Mouse (Mus musculus): ENCODE data around the gene Gm9767. TPM values are rescaled to one million over a fixed set of nuclear protein-coding genes. Genes with fewer than 3 reads are reported as not detected.

The Gm9767 gene
- polyA plus RNA-seq, 1 experiment from 2014 or later: 0.10 TPM

- H3K27ac ChIP-seq (ENCODE audit: low read depth, low read length): no peak overlapping the region
- H3K36me3 ChIP-seq (ENCODE audit: control insufficient read depth, insufficient read depth): no peaks in the 10 kb centered on the region
- no peaks in the 10 kb centered on the region for H3K4me1 ChIP-seq (replicated peaks; ENCODE audit: control insufficient read depth, insufficient read depth, low read length)
- peaks cover 15% of the 10 kb centered on the region for H3K27me3 ChIP-seq (replicated peaks; ENCODE audit: control insufficient read depth, insufficient read depth, low read length)
- WGBS: 86% methylated on average over 9 of the region's 9 CpGs
- no peak overlapping the region for H3K9ac ChIP-seq (ENCODE audit: low read depth, low read length)
- no peak for ATAC-seq
- no peak for TF ChIP-seq CTCF (IDR thresholded peaks at IDR 0.05; ENCODE audit: low read depth)
- no peak overlapping the region for H3K4me2 ChIP-seq (replicated peaks; ENCODE audit: low read depth)
- no peak overlapping the region for H3K4me3 ChIP-seq (ENCODE audit: low read depth, low read length)
- no peaks in the 10 kb centered on the region for H3K9me3 ChIP-seq (ENCODE audit: control insufficient read depth)
Measured at GRCm38 (mm10) chr10:26076949-26077348, 1.1 kb upstream of the Gm9767 start.

GRCm38 (mm10) chr10:26078521-26079142 is 577 bp downstream of the Gm9767 start, which contains the start of gene Tmem200a:
Tmem200a (minus strand) TSS chr10:26079052.
- H3K4me2 ChIP-seq (replicated peaks; ENCODE audit: low read depth): peak within 1 kb of the TSS; percentile 95
- no peaks in the 10 kb centered on the region for H3K36me3 ChIP-seq (ENCODE audit: control insufficient read depth, insufficient read depth)
- no peaks in the 10 kb centered on the region for H3K9me3 ChIP-seq (ENCODE audit: control insufficient read depth)
- peak within 1 kb of the TSS; percentile 58 for H3K4me3 ChIP-seq (ENCODE audit: low read depth, low read length)
- H3K9ac ChIP-seq (ENCODE audit: low read depth, low read length): peak within 1 kb of the TSS; percentile 31; the same call in 1 of the 2 replicates
- no peaks in the 10 kb centered on the region for H3K4me1 ChIP-seq (replicated peaks; ENCODE audit: control insufficient read depth, insufficient read depth, low read length)
- ATAC-seq: no peak
- H3K27ac ChIP-seq (ENCODE audit: low read depth, low read length): no peak within 1 kb of the TSS
- TF ChIP-seq CTCF (IDR thresholded peaks at IDR 0.05; ENCODE audit: low read depth): peak; percentile 80
- peaks cover 15% of the 10 kb centered on the region for H3K27me3 ChIP-seq (replicated peaks; ENCODE audit: control insufficient read depth, insufficient read depth, low read length)
- 2% methylated on average over 45 of the region's 46 CpGs for WGBS

DNA sequence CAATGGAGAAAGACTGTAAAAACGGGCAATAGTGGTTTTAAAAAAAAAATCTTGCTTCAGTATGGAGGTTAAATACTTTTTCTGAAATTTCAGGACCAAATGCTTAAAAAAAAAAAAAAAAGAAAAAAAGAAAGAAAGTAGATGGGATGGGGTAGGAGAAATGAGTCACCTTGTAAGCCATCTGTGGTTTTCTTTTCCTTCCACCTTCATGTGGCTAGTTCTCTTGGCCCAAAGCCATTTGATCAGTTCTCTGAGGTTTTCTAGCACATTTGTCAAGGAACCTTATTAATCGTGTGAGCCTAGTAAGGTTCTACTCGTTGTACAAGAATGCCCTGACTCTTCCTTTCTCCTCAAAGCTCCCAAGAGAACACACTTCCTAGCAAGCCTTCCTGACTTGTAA is 1.6 kb downstream of the Gm9767 start:
- H3K27me3 ChIP-seq (replicated peaks; ENCODE audit: control insufficient read depth, insufficient read depth, low read length): peaks cover 15% of the 10 kb centered on the region
- no peak overlapping the region for H3K9ac ChIP-seq (ENCODE audit: low read depth, low read length)
- no peaks in the 10 kb centered on the region for H3K36me3 ChIP-seq (ENCODE audit: control insufficient read depth, insufficient read depth)
- H3K27ac ChIP-seq (ENCODE audit: low read depth, low read length): no peak overlapping the region
- H3K4me2 ChIP-seq (replicated peaks; ENCODE audit: low read depth): no peak overlapping the region
- no peaks in the 10 kb centered on the region for H3K4me1 ChIP-seq (replicated peaks; ENCODE audit: control insufficient read depth, insufficient read depth, low read length)
- 76% methylated on average over 3 of the region's 3 CpGs for WGBS
- H3K9me3 ChIP-seq (ENCODE audit: control insufficient read depth): no peaks in the 10 kb centered on the region
- TF ChIP-seq CTCF (IDR thresholded peaks at IDR 0.05; ENCODE audit: low read depth): no peak
- no peak overlapping the region for H3K4me3 ChIP-seq (ENCODE audit: low read depth, low read length)
- no peak for ATAC-seq

DNA sequence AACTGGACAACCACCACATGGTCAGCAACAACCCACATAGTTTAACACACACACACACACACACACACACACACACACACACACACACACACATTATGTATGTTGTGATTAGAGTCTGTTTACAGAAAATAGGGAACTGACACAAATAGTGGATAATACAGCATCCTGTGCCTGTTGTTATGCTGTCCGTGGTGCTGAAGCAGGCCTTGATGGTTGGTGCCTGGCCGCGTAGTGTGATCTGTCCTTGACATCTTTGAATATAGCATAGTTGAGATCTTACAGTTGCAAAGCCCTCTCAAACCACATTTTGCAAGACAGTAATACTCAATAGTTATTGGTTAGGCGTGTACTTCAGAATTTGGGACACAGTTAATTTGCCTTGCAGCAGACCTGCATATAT is 4.0 kb downstream of the Gm9767 start:
- Histone ChIP-seq H3K4me2 (replicated peaks; ENCODE audit: low read depth) (no peak overlapping the region), H3K9me3 (ENCODE audit: control insufficient read depth) (no peaks in the 10 kb centered on the region), H3K27ac (ENCODE audit: low read depth, low read length) (no peak overlapping the region), H3K36me3 (ENCODE audit: control insufficient read depth, insufficient read depth) (no peaks in the 10 kb centered on the region), H3K27me3 (replicated peaks; ENCODE audit: control insufficient read depth, insufficient read depth, low read length) (peaks cover 15% of the 10 kb centered on the region), H3K9ac (ENCODE audit: low read depth, low read length) (no peak overlapping the region), H3K4me1 (replicated peaks; ENCODE audit: control insufficient read depth, insufficient read depth, low read length) (no peaks in the 10 kb centered on the region), H3K4me3 (ENCODE audit: low read depth, low read length) (no peak overlapping the region)
- ATAC-seq: no peak
- 67% methylated on average over 4 of the region's 4 CpGs for WGBS
- no peak for TF ChIP-seq CTCF (IDR thresholded peaks at IDR 0.05; ENCODE audit: low read depth)

- Histone ChIP-seq H3K27me3 (replicated peaks; ENCODE audit: control insufficient read depth, insufficient read depth, low read length) (no peaks in the 10 kb centered on the region), H3K9ac (ENCODE audit: low read depth, low read length) (no peak overlapping the region), H3K36me3 (ENCODE audit: control insufficient read depth, insufficient read depth) (no peaks in the 10 kb centered on the region), H3K9me3 (ENCODE audit: control insufficient read depth) (no peaks in the 10 kb centered on the region), H3K27ac (ENCODE audit: low read depth, low read length) (no peak overlapping the region), H3K4me2 (replicated peaks; ENCODE audit: low read depth) (no peak overlapping the region), H3K4me3 (ENCODE audit: low read depth, low read length) (no peak overlapping the region), H3K4me1 (replicated peaks; ENCODE audit: control insufficient read depth, insufficient read depth, low read length) (no peaks in the 10 kb centered on the region)
- ATAC-seq: no peak
- TF ChIP-seq CTCF (IDR thresholded peaks at IDR 0.05; ENCODE audit: low read depth): no peak
- WGBS: 83% methylated on average over 3 of the region's 3 CpGs
Measured at GRCm38 (mm10) chr10:26103330-26103982, 25.4 kb downstream of the Gm9767 start.

DNA sequence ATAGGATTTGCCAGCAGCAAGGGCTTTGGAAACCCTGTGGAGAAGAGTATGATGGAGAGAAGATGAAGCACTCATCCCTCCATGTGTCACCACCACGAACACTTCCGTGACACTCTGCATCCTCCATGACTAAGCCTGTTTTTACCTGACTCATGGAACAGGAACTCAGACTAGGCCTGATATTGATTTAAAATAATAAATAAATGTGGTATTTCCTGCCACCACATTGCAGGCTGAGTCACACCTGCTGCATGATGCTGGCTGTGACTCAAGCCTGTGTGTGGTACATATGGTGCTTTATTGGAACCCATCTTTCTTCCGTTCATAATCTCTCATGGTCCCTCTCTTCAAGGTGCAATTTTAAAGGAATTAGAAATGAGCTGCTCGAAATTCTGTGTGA is 36.4 kb downstream of the Gm9767 start:
- 80% methylated on average over 4 of the region's 4 CpGs for WGBS
- no peak for TF ChIP-seq CTCF (IDR thresholded peaks at IDR 0.05; ENCODE audit: low read depth)
- ATAC-seq: no peak
- Histone ChIP-seq H3K27ac (ENCODE audit: low read depth, low read length) (no peak overlapping the region), H3K4me2 (replicated peaks; ENCODE audit: low read depth) (no peak overlapping the region), H3K27me3 (replicated peaks; ENCODE audit: control insufficient read depth, insufficient read depth, low read length) (no peaks in the 10 kb centered on the region), H3K36me3 (ENCODE audit: control insufficient read depth, insufficient read depth) (no peaks in the 10 kb centered on the region), H3K9me3 (ENCODE audit: control insufficient read depth) (no peaks in the 10 kb centered on the region), H3K9ac (ENCODE audit: low read depth, low read length) (no peak overlapping the region), H3K4me3 (ENCODE audit: low read depth, low read length) (no peak overlapping the region), H3K4me1 (replicated peaks; ENCODE audit: control insufficient read depth, insufficient read depth, low read length) (no peaks in the 10 kb centered on the region)

All from intestine, postnatal 0 days (tissue).